Mouse (Mus musculus) lung, adult 2 months (tissue): ENCODE results near the gene Gtf2h4.

Source experiments
- CTCF ChIP-seq: fragments of 200-500 bp; IDR thresholded peaks from 2 replicates; pipeline ENCODE4 v1.5.1; 2011; ENCODE audit warnings: mild to moderate bottlenecking, low read length, control low read depth; ENCODE audit not compliant: insufficient read depth
- POLR2A ChIP-seq: fragments of 200-500 bp; IDR thresholded peaks from 2 replicates; pipeline ENCODE4 v1.6.1; 2011; ENCODE audit warnings: low read depth, mild to moderate bottlenecking, control low read depth, low read length, borderline replicate concordance; ENCODE audit errors: extremely low read depth

- TF ChIP-seq POLR2A (no peak), CTCF (no peak)
Measured at GRCm38 (mm10) chr17:35697429-35697758, 23.9 kb upstream of the Gtf2h4 start.
